Mouse (Mus musculus) heart, adult 9 months (tissue): ENCODE results near the gene Iqgap1.
"Not testable (repeated sequence)": the region's sequence is repeated elsewhere in the genome, so short reads cannot be mapped to it uniquely, and the experiment has no call there.

ENCODE experiments used
- DNase-seq, 2 experiments: peaks; one replicate each; pipeline ENCODE4 v3.0.0; 2022; ENCODE audit warnings: low spot score in 2 of 2

The Iqgap1 gene

GRCm38 (mm10) chr7:80770466-80770865, 55.3 kb downstream of the Iqgap1 start:
- no peak for DNase-seq

GRCm38 (mm10) chr7:80766861-80767312, 58.9 kb downstream of the Iqgap1 start:
- no peak for DNase-seq

GRCm38 (mm10) chr7:80766072-80766471, 59.7 kb downstream of the Iqgap1 start:
- DNase-seq: no peak

GRCm38 (mm10) chr7:80763864-80764437, 61.8 kb downstream of the Iqgap1 start:
- DNase-seq: peak; percentile 56 to 70

GRCm38 (mm10) chr7:80762297-80762696, 63.5 kb downstream of the Iqgap1 start:
- DNase-seq: no peak

GRCm38 (mm10) chr7:80754086-80754485, 71.7 kb downstream of the Iqgap1 start:
- no peak for DNase-seq

GRCm38 (mm10) chr7:80753613-80754012, 72.2 kb downstream of the Iqgap1 start:
- DNase-seq: no peak

GRCm38 (mm10) chr7:80749624-80750023, 76.2 kb downstream of the Iqgap1 start:
- DNase-seq: no peak

GRCm38 (mm10) chr7:80749109-80749508, 76.7 kb downstream of the Iqgap1 start:
- DNase-seq: not testable (repeated sequence)

- peak in 1 of 2 experiments; percentile 31 for DNase-seq
These were observed 78.4 kb downstream of the Iqgap1 start for GRCm38 (mm10) chr7:80747371-80747770.

- DNase-seq: no peak
These were observed 79.5 kb downstream of the Iqgap1 start for GRCm38 (mm10) chr7:80746166-80746761.

- no peak for DNase-seq
These were observed 80.0 kb downstream of the Iqgap1 start for GRCm38 (mm10) chr7:80745746-80746145.

- DNase-seq: no peak
These were observed 80.5 kb downstream of the Iqgap1 start for GRCm38 (mm10) chr7:80745250-80745649.

GRCm38 (mm10) chr7:80743920-80744630, 81.7 kb downstream of the Iqgap1 start:
- DNase-seq: peak in 1 of 2 experiments; percentile 45

- DNase-seq: no peak
These were observed 83.1 kb downstream of the Iqgap1 start for GRCm38 (mm10) chr7:80742671-80743070.

GRCm38 (mm10) chr7:80740954-80741353, 84.8 kb downstream of the Iqgap1 start:
- DNase-seq: peak; percentile 50 to 75

GRCm38 (mm10) chr7:80736199-80736598, 89.6 kb downstream of the Iqgap1 start:
- no peak for DNase-seq

GRCm38 (mm10) chr7:80732986-80733385, 92.8 kb downstream of the Iqgap1 start:
- no peak for DNase-seq

- peak in 1 of 2 experiments; percentile 59 for DNase-seq
These were observed 96.1 kb downstream of the Iqgap1 start for GRCm38 (mm10) chr7:80729662-80730061.

GRCm38 (mm10) chr7:80721041-80721440, 104.7 kb downstream of the Iqgap1 start:
- DNase-seq: no peak

GRCm38 (mm10) chr7:80719582-80719981, 106.2 kb downstream of the Iqgap1 start:
- DNase-seq: no peak

GRCm38 (mm10) chr7:80719038-80719437, 106.7 kb downstream of the Iqgap1 start:
- no peak for DNase-seq

GRCm38 (mm10) chr7:80718471-80718870, 107.3 kb downstream of the Iqgap1 start:
- no peak for DNase-seq
